Mouse (Mus musculus): ENCODE data around the gene Ppp1r3a. TPM values are rescaled to one million over a fixed set of nuclear protein-coding genes. Genes with fewer than 3 reads are reported as not detected.

Gene Ppp1r3a
- total RNA-seq, 2 experiments from 2014 or later: 27.5 to 30.2 TPM

Other genes starting within 250 kb of the Ppp1r3a start
- gene Foxp2, start 146.1 kb upstream of the Ppp1r3a start, total RNA-seq (2021): 1 to 10 TPM; 4.2 to 4.6 TPM